Mouse (Mus musculus) heart, postnatal 36 days (tissue): Measurements from ENCODE around the gene Trmt61a. TPM values are rescaled to one million over a fixed set of nuclear protein-coding genes. Genes with fewer than 3 reads are reported as not detected.

Experiments
- DNase-seq, 2 experiments: peaks; one replicate each; pipeline ENCODE4 v3.0.0; 2021 to 2022
- intact Hi-C: fragments of 180-260 bp; cut with DNase I; formaldehyde crosslinking; loops from one replicate; pipeline ENCODE4 v1.15.1; 2025
- total RNA-seq, 2 experiments: library from RNA; stranded (reverse); gene quantifications; 2 replicates each; pipeline ENCODE4 v1.2.3; 2021

Trmt61a gene
- total RNA-seq, 2 experiments from 2014 or later = 3.8 to 6.6 TPM

DNA sequence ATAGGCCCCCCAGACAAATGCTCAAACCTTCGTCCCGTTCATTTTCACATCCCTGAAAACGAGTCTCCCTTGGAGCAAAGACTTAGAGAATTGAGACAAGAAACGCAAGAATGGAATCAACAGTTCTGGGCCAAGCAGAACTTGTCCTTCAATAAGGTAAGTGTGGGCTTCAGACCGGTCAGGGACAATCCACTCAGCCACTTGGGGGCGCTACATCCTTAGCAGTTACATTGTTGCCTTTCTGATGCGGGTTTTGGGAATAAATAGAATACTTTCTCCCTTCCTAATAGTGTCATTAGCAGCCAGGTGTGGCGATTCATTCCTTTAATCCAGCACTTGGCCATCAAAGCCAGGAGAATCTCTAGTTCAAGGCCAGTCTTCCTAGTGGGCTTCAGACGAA is 44.7 kb downstream of the Trmt61a start:
- peak; percentile 64 to 77 for DNase-seq
- intact Hi-C loops = no loop called here

DNA sequence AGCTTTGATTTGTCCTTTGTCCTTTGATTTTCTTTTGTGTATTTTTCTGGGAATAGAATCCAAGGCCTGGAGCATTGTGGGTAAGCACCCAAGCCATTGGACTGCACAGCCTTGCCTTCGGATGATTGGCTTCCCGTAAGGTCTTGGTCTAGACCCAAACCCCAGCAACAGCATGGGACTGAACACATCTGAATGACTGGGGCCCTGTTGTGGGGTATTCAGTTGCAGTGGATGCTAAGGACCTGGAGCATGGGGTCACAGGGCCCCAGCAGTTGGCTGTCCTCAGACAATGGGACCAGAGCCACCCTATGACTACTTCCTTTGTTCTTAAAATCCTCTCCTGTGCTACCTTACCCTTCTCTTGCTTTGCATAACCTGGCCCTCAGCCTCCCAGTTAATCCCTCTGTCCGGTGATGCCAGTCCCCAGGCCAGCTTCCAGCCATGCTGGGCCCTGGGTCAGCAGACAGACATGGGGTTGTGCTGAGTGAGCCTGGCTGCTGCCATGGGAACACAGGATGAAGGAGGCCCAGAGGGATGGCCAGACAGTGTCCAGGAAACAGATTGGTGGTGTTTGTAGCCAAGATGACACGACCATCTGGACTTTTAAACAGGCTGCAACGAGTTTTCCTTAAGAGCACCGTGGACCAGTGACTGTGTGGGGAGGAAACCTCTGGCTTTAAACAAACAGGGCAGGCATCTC is 46.9 kb downstream of the Trmt61a start:
- intact Hi-C loops = no loop called here
- peak; percentile 41 to 60 for DNase-seq

DNA sequence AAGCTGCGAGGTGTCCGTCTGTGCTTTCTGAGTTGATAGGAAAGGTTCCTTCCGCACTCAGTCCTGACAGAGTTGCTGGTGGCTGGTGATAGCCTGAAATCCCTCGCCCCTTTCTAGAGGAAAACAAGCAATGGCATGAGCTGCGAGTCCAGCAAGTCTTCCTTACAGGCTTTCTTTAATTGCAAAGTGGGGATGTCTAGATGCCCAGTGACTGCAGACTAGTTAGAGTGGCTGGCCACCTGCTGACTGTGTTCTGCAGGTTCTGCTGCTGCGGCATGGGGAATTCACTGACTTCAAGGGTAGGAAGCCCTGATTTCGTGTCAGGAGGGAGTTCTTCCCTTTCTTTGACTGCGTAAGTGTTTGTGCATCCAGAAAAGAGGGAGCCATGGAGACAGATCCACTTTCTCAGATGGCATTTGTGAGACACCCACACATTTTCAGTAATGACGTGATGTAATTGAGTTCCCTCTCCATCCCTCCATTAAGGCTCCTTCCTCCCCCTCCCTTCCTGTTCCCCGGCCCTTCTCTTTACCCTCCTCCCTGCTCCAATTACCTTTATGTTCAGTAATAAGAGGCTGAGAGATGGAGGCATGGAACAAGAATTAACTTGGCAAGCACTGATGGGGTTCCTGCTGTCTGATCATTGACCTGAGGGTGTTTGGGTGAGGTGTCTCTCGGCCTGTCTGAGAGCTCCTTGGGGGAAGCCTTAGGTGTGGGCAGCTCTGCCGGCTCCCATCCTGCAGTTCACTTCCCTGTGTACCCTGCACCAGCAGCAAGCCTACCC is 47.6 kb downstream of the Trmt61a start:
- DNase-seq = no peak
- intact Hi-C loops = no loop called here

DNA sequence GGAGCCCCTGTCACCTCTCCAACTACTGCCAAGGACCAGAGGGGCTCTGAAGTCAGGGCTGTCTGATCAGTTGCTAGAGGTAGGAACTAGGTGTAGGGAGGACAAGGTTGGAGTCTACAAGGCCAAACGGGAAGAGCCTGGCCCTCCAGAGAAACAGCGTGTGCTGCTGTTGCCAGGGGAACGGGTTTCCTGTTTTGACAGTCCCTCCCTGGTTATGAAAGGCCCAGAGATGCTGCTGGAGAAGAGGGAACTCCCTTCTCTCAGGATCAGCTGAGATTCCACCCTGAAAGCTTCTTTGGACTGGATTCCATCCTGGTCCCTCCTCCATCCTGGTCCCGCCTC is 48.2 kb downstream of the Trmt61a start:
- intact Hi-C loops = no loop called here
- DNase-seq = peak; percentile 62 to 73

DNA sequence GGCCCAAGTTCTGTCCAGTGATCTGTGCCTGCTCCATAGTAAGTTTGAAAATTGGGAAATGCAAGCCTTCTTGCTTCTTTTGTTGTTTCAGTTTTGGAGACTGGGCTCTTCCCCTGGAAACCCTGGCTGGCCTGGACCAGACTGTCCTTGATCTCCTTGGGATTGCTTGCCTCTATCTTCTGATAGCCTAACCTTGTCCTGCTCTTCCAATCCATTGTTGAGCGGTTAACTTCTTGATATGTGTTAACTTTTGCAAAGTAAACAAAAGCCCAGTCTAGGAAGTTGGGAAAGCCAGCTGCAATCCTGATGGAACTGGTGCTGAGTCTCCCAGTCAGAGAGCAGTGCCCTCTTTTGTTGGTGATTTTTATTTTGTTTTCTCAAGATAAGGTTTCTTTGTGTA is 50.1 kb downstream of the Trmt61a start:
- no peak for DNase-seq
- intact Hi-C loops = no loop called here

DNA sequence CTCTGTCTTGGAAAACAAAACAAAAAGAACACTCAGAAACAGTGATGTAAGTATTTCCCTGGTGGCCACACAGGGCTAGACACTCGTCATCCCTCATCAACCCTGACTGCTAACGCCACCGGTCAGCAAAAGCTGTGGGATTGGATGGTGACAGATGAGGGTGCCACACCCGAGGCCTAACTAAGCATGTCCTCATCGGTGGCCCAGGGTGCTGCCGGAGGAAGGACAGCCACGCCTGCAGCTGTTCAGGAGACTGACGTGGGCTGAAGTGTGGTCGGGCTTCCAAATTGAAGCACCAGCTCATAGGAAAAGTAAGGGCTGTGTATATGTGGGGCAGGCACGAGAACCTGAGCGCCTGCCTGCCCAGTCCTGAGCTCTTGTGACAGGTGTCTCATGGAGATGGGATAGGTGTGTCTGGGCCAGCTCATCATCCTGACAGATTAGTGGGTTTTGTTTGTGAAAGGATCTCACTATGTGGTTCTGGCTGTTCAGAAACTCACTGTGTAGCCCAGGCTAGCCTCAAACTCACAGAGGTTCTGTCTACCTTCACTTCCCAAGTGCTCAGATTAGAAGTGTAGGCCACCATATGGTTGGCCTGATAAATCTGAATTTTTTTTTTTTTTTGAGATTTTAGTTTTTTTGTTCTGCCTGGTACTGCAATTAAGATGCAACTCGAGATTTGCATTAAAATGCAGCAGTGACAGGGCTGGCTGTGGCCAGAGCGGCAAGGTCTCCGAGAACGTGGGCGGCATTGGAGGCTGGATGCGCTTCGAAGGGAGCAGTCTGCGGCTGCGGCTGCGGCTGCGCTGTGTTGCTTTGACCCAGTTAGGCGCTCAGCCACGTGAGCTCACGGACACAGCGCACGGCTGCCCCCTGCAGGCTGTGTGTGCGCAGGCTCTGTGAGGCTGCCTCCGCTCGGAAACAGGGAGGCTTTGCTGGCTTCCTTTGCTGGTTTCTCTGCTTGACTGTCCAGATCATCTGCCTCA is 54.2 kb downstream of the Trmt61a start:
- intact Hi-C loops = loop anchor here (1.0 to 2.0 kb wide), 3 partner anchors 37 to 79 kb away; no protein-coding TSS in a partner anchor

DNA sequence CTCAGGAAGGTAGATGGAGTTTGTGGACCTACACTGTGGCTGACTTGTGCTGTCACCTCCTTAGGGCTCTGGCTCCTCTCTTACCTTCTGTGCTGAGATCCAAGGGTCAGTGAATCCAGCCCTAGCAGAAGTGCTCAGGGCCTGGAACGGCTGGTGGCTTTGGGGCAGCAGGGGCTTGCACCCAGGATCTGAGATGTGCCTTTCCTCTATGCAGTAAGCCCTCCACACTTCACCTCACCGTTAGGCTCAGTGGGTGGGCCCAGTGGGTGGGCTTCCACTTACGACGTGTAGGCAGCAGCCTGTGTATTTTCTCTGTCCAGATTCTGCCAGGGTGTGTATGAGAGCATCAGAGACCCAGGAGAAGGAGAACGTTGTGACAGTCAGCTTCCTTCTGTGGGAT is 55.0 kb downstream of the Trmt61a start:
- no peak for DNase-seq
- intact Hi-C loops = loop anchor here (1.0 to 2.0 kb wide), 3 partner anchors 38 to 80 kb away; no protein-coding TSS in a partner anchor

More for the DNA sequence above, 54.2 kb downstream of the Trmt61a start:
- DNase-seq = peak; percentile 88 to 89

Other genes with a start within 250 kb of the Trmt61a start
- gene Tnfaip2, start 235.6 kb upstream of the Trmt61a start, total RNA-seq = 10 to 100 TPM; 32.7 to 38.8 TPM
- gene Gm266, start 192.3 kb upstream of the Trmt61a start, total RNA-seq = under 1 TPM; 0.57 to 0.58 TPM
- gene Eif5, start 140.1 kb upstream of the Trmt61a start, total RNA-seq = 100 to 1,000 TPM; 130 to 152 TPM
- gene Mark3, start 103.6 kb upstream of the Trmt61a start, total RNA-seq = 10 to 100 TPM; 49.9 to 54.6 TPM
- gene Ckb, start 5.8 kb upstream of the Trmt61a start, total RNA-seq = 10 to 100 TPM; 71.6 to 84.7 TPM
- gene Bag5, start 35.2 kb downstream of the Trmt61a start, total RNA-seq = 10 to 100 TPM; 19.5 to 20.4 TPM
- 10 to 100 TPM; 38.4 to 40.6 TPM for gene Apopt1, start 35.2 kb downstream of the Trmt61a start, total RNA-seq
- gene Klc1, start 80.7 kb downstream of the Trmt61a start, total RNA-seq = 10 to 100 TPM; 84.4 to 94.2 TPM
- 1 to 10 TPM in 1 of 2 experiments, under 1 TPM in 1; 0.76 to 1.9 TPM for gene Xrcc3, start 135.8 kb downstream of the Trmt61a start, total RNA-seq
- gene Zfyve21, start 136.1 kb downstream of the Trmt61a start, total RNA-seq = 10 to 100 TPM; 65.3 to 66.5 TPM
- 10 to 100 TPM; 19.7 to 20.3 TPM for gene Ppp1r13b, start 230.0 kb downstream of the Trmt61a start, total RNA-seq